Mouse (Mus musculus): ENCODE data around the gene Ttc38. TPM values are rescaled to one million over a fixed set of nuclear protein-coding genes. Genes with fewer than 3 reads are reported as not detected.

Ttc38 gene
- polyA plus RNA-seq, 1 experiment from 2014 or later = 6.7 TPM

- H3K4me1 ChIP-seq = peaks cover 6% of the 10 kb centered on the region; the same call in 1 of the 2 replicates
- H3K36me3 ChIP-seq = no peaks in the 10 kb centered on the region
- no peak overlapping the region for H3K4me2 ChIP-seq (replicated peaks)
- 76% methylated on average over 4 of the region's 4 CpGs for WGBS
- H3K4me3 ChIP-seq = no peak overlapping the region
- no peak overlapping the region for H3K9ac ChIP-seq
- no peak overlapping the region for H3K27ac ChIP-seq
- H3K27me3 ChIP-seq = no peaks in the 10 kb centered on the region
- ATAC-seq (ENCODE audit: insufficient number of reproducible peaks, insufficient read depth, low FRiP score, low TSS enrichment) = no peak
- H3K9me3 ChIP-seq = no peaks in the 10 kb centered on the region
These were observed 24.7 kb upstream of the Ttc38 start for GRCm38 (mm10) chr15:85807404-85807803.

- Histone ChIP-seq H3K9me3 (no peaks in the 10 kb centered on the region), H3K9ac (no peak overlapping the region), H3K4me1 (peaks cover 6% of the 10 kb centered on the region; the same call in 1 of the 2 replicates), H3K4me2 (replicated peaks) (no peak overlapping the region), H3K36me3 (no peaks in the 10 kb centered on the region), H3K27me3 (no peaks in the 10 kb centered on the region), H3K27ac (no peak overlapping the region), H3K4me3 (no peak overlapping the region)
- WGBS = 74% methylated on average over 6 of the region's 6 CpGs
- no peak for ATAC-seq (ENCODE audit: insufficient number of reproducible peaks, insufficient read depth, low FRiP score, low TSS enrichment)
These were observed 24.1 kb upstream of the Ttc38 start for GRCm38 (mm10) chr15:85808031-85808430.

- H3K4me1 ChIP-seq = peaks cover 6% of the 10 kb centered on the region; the same call in 1 of the 2 replicates
These were observed 23.7 kb upstream of the Ttc38 start for GRCm38 (mm10) chr15:85808434-85808833.

GRCm38 (mm10) chr15:85809091-85809490, 23.0 kb upstream of the Ttc38 start:
- H3K9ac ChIP-seq = no peak overlapping the region
- no peak for ATAC-seq (ENCODE audit: insufficient number of reproducible peaks, insufficient read depth, low FRiP score, low TSS enrichment)
- 88% methylated on average over 12 of the region's 12 CpGs for WGBS
- no peaks in the 10 kb centered on the region for H3K9me3 ChIP-seq
- H3K36me3 ChIP-seq = no peaks in the 10 kb centered on the region
- H3K27me3 ChIP-seq = no peaks in the 10 kb centered on the region
- no peak overlapping the region for H3K4me2 ChIP-seq (replicated peaks)
- peaks cover 6% of the 10 kb centered on the region; the same call in 1 of the 2 replicates for H3K4me1 ChIP-seq
- no peak overlapping the region for H3K4me3 ChIP-seq
- no peak overlapping the region for H3K27ac ChIP-seq

More at GRCm38 (mm10) chr15:85808434-85808833, 23.7 kb upstream of the Ttc38 start:
- Histone ChIP-seq H3K9ac (no peak overlapping the region), H3K27me3 (no peaks in the 10 kb centered on the region), H3K4me3 (no peak overlapping the region), H3K9me3 (no peaks in the 10 kb centered on the region), H3K36me3 (no peaks in the 10 kb centered on the region), H3K4me2 (replicated peaks) (no peak overlapping the region), H3K27ac (no peak overlapping the region)
- WGBS = 58% methylated on average over 8 of the region's 8 CpGs
- ATAC-seq (ENCODE audit: insufficient number of reproducible peaks, insufficient read depth, low FRiP score, low TSS enrichment) = no peak

GRCm38 (mm10) chr15:85810462-85810805, 21.7 kb upstream of the Ttc38 start:
- peak overlapping the region; percentile 83; the same call in 1 of the 2 replicates for H3K4me3 ChIP-seq
- H3K27ac ChIP-seq = no peak overlapping the region
- peak overlapping the region; percentile 79; the same call in 1 of the 2 replicates for H3K9ac ChIP-seq
- 84% methylated on average over 5 of the region's 5 CpGs for WGBS
- peak overlapping the region; percentile 88 for H3K4me2 ChIP-seq (replicated peaks)
- no peaks in the 10 kb centered on the region for H3K9me3 ChIP-seq
- H3K36me3 ChIP-seq = no peaks in the 10 kb centered on the region
- no peak for ATAC-seq (ENCODE audit: insufficient number of reproducible peaks, insufficient read depth, low FRiP score, low TSS enrichment)
- H3K4me1 ChIP-seq = peaks cover 6% of the 10 kb centered on the region; the same call in 1 of the 2 replicates
- H3K27me3 ChIP-seq = no peaks in the 10 kb centered on the region

GRCm38 (mm10) chr15:85810806-85811521, 21.1 kb upstream of the Ttc38 start:
- no peaks in the 10 kb centered on the region for H3K9me3 ChIP-seq
- H3K4me3 ChIP-seq = peak overlapping the region; percentile 83
- peak overlapping the region; percentile 79 for H3K9ac ChIP-seq
- no peaks in the 10 kb centered on the region for H3K27me3 ChIP-seq
- peak overlapping the region; percentile 87 for H3K27ac ChIP-seq
- WGBS = 4% methylated on average over 36 of the region's 36 CpGs
- peak overlapping the region; percentile 88 for H3K4me2 ChIP-seq (replicated peaks)
- no peaks in the 10 kb centered on the region for H3K36me3 ChIP-seq
- H3K4me1 ChIP-seq = peaks cover 6% of the 10 kb centered on the region; the same call in 1 of the 2 replicates
- ATAC-seq (ENCODE audit: insufficient number of reproducible peaks, insufficient read depth, low FRiP score, low TSS enrichment) = peak; percentile 87

- peak within 1 kb of the TSS; percentile 87 for H3K27ac ChIP-seq
- H3K36me3 ChIP-seq = no peaks in the 10 kb centered on the region
- H3K4me2 ChIP-seq (replicated peaks) = peak within 1 kb of the TSS; percentile 88
- peak within 1 kb of the TSS; percentile 83 for H3K4me3 ChIP-seq
- peak; percentile 92 for ATAC-seq (ENCODE audit: insufficient number of reproducible peaks, insufficient read depth, low FRiP score, low TSS enrichment)
- 3% methylated on average over 36 of the region's 36 CpGs for WGBS
- H3K27me3 ChIP-seq = no peaks in the 10 kb centered on the region
- H3K9ac ChIP-seq = peak within 1 kb of the TSS; percentile 79
- peaks cover 6% of the 10 kb centered on the region; the same call in 1 of the 2 replicates for H3K4me1 ChIP-seq
- H3K9me3 ChIP-seq = no peaks in the 10 kb centered on the region
These were observed 20.4 kb upstream of the Ttc38 start, which contains the start of gene Cdpf1 for GRCm38 (mm10) chr15:85811535-85812277. TSS of gene Cdpf1 (minus strand) at chr15:85811697.

GRCm38 (mm10) chr15:85813428-85813827, 18.7 kb upstream of the Ttc38 start:
- no peak overlapping the region for H3K9ac ChIP-seq
- peaks cover 6% of the 10 kb centered on the region; the same call in 1 of the 2 replicates for H3K4me1 ChIP-seq
- 69% methylated on average over 10 of the region's 10 CpGs for WGBS
- no peaks in the 10 kb centered on the region for H3K27me3 ChIP-seq
- H3K4me2 ChIP-seq (replicated peaks) = no peak overlapping the region
- H3K9me3 ChIP-seq = peaks cover 2% of the 10 kb centered on the region; the same call in 1 of the 2 replicates
- no peak overlapping the region for H3K4me3 ChIP-seq
- H3K36me3 ChIP-seq = no peaks in the 10 kb centered on the region
- ATAC-seq (ENCODE audit: insufficient number of reproducible peaks, insufficient read depth, low FRiP score, low TSS enrichment) = no peak
- no peak overlapping the region for H3K27ac ChIP-seq

- Histone ChIP-seq H3K4me3 (peak within 1 kb of the TSS; percentile 53), H3K4me1 (0 out of 2 replicates have a peak, but pooled peaks cover 7% of the 10 kb centered on the region), H3K9me3 (peaks cover 6% of the 10 kb centered on the region; the same call in 1 of the 2 replicates), H3K4me2 (replicated peaks) (peak within 1 kb of the TSS; percentile 97), H3K27ac (no peak within 1 kb of the TSS), H3K36me3 (no peaks in the 10 kb centered on the region), H3K27me3 (peaks cover 16% of the 10 kb centered on the region; the same call in 1 of the 2 replicates), H3K9ac (peak within 1 kb of the TSS; percentile 77)
- ATAC-seq (ENCODE audit: insufficient number of reproducible peaks, insufficient read depth, low FRiP score, low TSS enrichment) = peak; percentile 72
- WGBS = under 1% methylated on average over 64 of the region's 65 CpGs
These were observed 10.7 kb upstream of the Ttc38 start, which contains the start of gene Pkdrej for GRCm38 (mm10) chr15:85821203-85822010. TSS of gene Pkdrej (minus strand) at chr15:85821734.

- peaks cover 16% of the 10 kb centered on the region; the same call in 1 of the 2 replicates for H3K27me3 ChIP-seq
- peaks cover 6% of the 10 kb centered on the region; the same call in 1 of the 2 replicates for H3K9me3 ChIP-seq
- peak overlapping the region; percentile 97 for H3K4me2 ChIP-seq (replicated peaks)
- H3K9ac ChIP-seq = peak overlapping the region; percentile 77
- H3K27ac ChIP-seq = no peak overlapping the region
- 0 out of 2 replicates have a peak, but pooled peaks cover 7% of the 10 kb centered on the region for H3K4me1 ChIP-seq
- no peak for ATAC-seq (ENCODE audit: insufficient number of reproducible peaks, insufficient read depth, low FRiP score, low TSS enrichment)
- H3K36me3 ChIP-seq = no peaks in the 10 kb centered on the region
- WGBS = 18% methylated on average over 4 of the region's 4 CpGs
- H3K4me3 ChIP-seq = peak overlapping the region; percentile 53
These were observed 10.1 kb upstream of the Ttc38 start for GRCm38 (mm10) chr15:85822011-85822359.

GRCm38 (mm10) chr15:85826676-85827075, 5.4 kb upstream of the Ttc38 start:
- Histone ChIP-seq H3K4me3 (no peak overlapping the region), H3K9ac (no peak overlapping the region), H3K4me2 (replicated peaks) (no peak overlapping the region), H3K36me3 (no peaks in the 10 kb centered on the region), H3K4me1 (0 out of 2 replicates have a peak, but pooled peaks cover 4% of the 10 kb centered on the region), H3K9me3 (no peaks in the 10 kb centered on the region), H3K27me3 (0 out of 2 replicates have a peak, but pooled peaks cover 3% of the 10 kb centered on the region), H3K27ac (no peak overlapping the region)
- 59% methylated on average over 5 of the region's 5 CpGs for WGBS
- ATAC-seq (ENCODE audit: insufficient number of reproducible peaks, insufficient read depth, low FRiP score, low TSS enrichment) = no peak
